Mouse (Mus musculus): ENCODE data around the gene Map2k2.

Map2k2 gene

GRCm38 (mm10) chr10:81106113-81106721 is 502 bp downstream of the Map2k2 start:
- DNase-seq, result peak; percentile 99

- no peak for DNase-seq
Measured at GRCm38 (mm10) chr10:81112946-81113345, 7.2 kb downstream of the Map2k2 start.

GRCm38 (mm10) chr10:81119625-81120024 is 13.9 kb downstream of the Map2k2 start:
- DNase-seq, result no peak

- no peak for DNase-seq
Measured at GRCm38 (mm10) chr10:81120650-81121049, 14.9 kb downstream of the Map2k2 start.

GRCm38 (mm10) chr10:81122889-81123288 is 17.2 kb downstream of the Map2k2 start:
- no peak for DNase-seq

GRCm38 (mm10) chr10:81123500-81123899 is 17.8 kb downstream of the Map2k2 start:
- no peak for DNase-seq

GRCm38 (mm10) chr10:81134181-81134587 is 28.5 kb downstream of the Map2k2 start:
- peak; percentile 99 for DNase-seq

- DNase-seq, result peak; percentile 97
Measured at GRCm38 (mm10) chr10:81134966-81135681, 29.4 kb downstream of the Map2k2 start, which contains the start of gene Zbtb7a. TSS of gene Zbtb7a (plus strand) at chr10:81135220.

- peak; percentile 99 for DNase-seq
Measured at GRCm38 (mm10) chr10:81135831-81136705, 30.4 kb downstream of the Map2k2 start.

GRCm38 (mm10) chr10:81136706-81137231 is 31.1 kb downstream of the Map2k2 start:
- DNase-seq, result peak; percentile 99

- DNase-seq, result peak; percentile 100
Measured at GRCm38 (mm10) chr10:81137252-81138130, 31.8 kb downstream of the Map2k2 start.

- DNase-seq, result no peak
Measured at GRCm38 (mm10) chr10:81138131-81138782, 32.5 kb downstream of the Map2k2 start.

- peak; percentile 94 for DNase-seq
Measured at GRCm38 (mm10) chr10:81138821-81139528, 33.3 kb downstream of the Map2k2 start.

- peak; percentile 96 for DNase-seq
Measured at GRCm38 (mm10) chr10:81139529-81139846, 33.8 kb downstream of the Map2k2 start.

- peak; percentile 97 for DNase-seq
Measured at GRCm38 (mm10) chr10:81140005-81140404, 34.3 kb downstream of the Map2k2 start.

GRCm38 (mm10) chr10:81140717-81141454 is 35.2 kb downstream of the Map2k2 start:
- DNase-seq, result peak; percentile 98

GRCm38 (mm10) chr10:81141455-81142210 is 35.9 kb downstream of the Map2k2 start:
- no peak for DNase-seq

- peak; percentile 94 for DNase-seq
Measured at GRCm38 (mm10) chr10:81142551-81142981, 36.9 kb downstream of the Map2k2 start.

GRCm38 (mm10) chr10:81143157-81143633 is 37.5 kb downstream of the Map2k2 start:
- peak; percentile 96 for DNase-seq
